Mouse (Mus musculus): ENCODE measurements around the gene Ankrd13a. TPM values are rescaled to one million over a fixed set of nuclear protein-coding genes. Genes with fewer than 3 reads are reported as not detected.

Gene Ankrd13a
- polyA plus RNA-seq, 1 experiment from 2014 or later: 41.2 TPM

DNA sequence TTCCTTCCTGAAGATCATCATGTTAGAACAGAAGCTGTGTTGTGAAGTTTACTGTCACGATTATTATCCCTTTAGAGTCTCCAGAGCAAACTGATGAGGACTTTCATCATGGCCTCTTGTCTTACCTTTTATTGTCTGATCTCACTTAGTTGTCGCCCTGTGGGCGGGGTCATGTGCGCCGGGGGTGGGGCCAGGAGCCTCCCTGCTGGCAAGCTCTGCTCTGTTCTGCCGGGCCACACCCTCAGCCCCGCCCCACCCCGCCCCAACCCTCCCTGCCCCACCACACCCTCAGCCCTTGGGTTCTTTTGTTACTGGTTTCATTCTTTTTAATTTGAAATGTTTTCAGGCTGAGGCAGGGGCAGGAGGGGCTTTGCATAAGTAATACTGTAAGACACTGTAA lies 26.6 kb downstream of the Ankrd13a start:
- no peak overlapping the region for H3K4me3 ChIP-seq (ENCODE audit: control insufficient read depth in 1 of 2, insufficient read depth in 1 of 2, low read depth in 1 of 2, low read length in 2 of 2)
- no peak overlapping the region for H3K9ac ChIP-seq (ENCODE audit: low read length)
- H3K4me1 ChIP-seq (ENCODE audit: control insufficient read depth in 2 of 2, insufficient read depth in 2 of 2, low read length in 2 of 2): peaks cover 6 to 12% of the 10 kb centered on the region in 2 experiments
- no peaks in the 10 kb centered on the region for H3K9me3 ChIP-seq (ENCODE audit: control insufficient read depth, low read length)
- WGBS: 34% methylated on average over 8 of the region's 8 CpGs
- no peaks in the 10 kb centered on the region for H3K27me3 ChIP-seq (ENCODE audit: control insufficient read depth, insufficient read depth, low read length)
- no peak for ATAC-seq (ENCODE audit: insufficient number of reproducible peaks, insufficient read depth, low FRiP score, low read depth)
- no peak overlapping the region for H3K4me2 ChIP-seq (ENCODE audit: low read length)
- peaks cover 89% of the 10 kb centered on the region for H3K36me3 ChIP-seq (ENCODE audit: control insufficient read depth, insufficient read depth, low read length)
- H3K27ac ChIP-seq (replicated peaks in 1 of 2; ENCODE audit: control insufficient read depth in 1 of 2, insufficient read depth in 1 of 2, low read depth in 2 of 2, low read length in 2 of 2): no peak overlapping the region

GRCm38 (mm10) chr5:114801841-114802240 lies 27.4 kb downstream of the Ankrd13a start:
- peaks cover 91% of the 10 kb centered on the region for H3K36me3 ChIP-seq (ENCODE audit: control insufficient read depth, insufficient read depth, low read length)

GRCm38 (mm10) chr5:114803231-114803630 lies 28.8 kb downstream of the Ankrd13a start:
- Histone ChIP-seq H3K4me2 (ENCODE audit: low read length) (no peak overlapping the region), H3K4me1 (ENCODE audit: control insufficient read depth in 2 of 2, insufficient read depth in 2 of 2, low read length in 2 of 2) (peaks cover 15 to 27% of the 10 kb centered on the region in 2 experiments), H3K9me3 (ENCODE audit: control insufficient read depth, low read length) (no peaks in the 10 kb centered on the region), H3K27ac (replicated peaks in 1 of 2; ENCODE audit: control insufficient read depth in 1 of 2, insufficient read depth in 1 of 2, low read depth in 2 of 2, low read length in 2 of 2) (no peak overlapping the region), H3K27me3 (ENCODE audit: control insufficient read depth, insufficient read depth, low read length) (no peaks in the 10 kb centered on the region), H3K4me3 (ENCODE audit: control insufficient read depth in 1 of 2, insufficient read depth in 1 of 2, low read depth in 1 of 2, low read length in 2 of 2) (no peak overlapping the region), H3K36me3 (ENCODE audit: control insufficient read depth, insufficient read depth, low read length) (peaks cover 81% of the 10 kb centered on the region), H3K9ac (ENCODE audit: low read length) (no peak overlapping the region)
- no peak for ATAC-seq (ENCODE audit: insufficient number of reproducible peaks, insufficient read depth, low FRiP score, low read depth)
- WGBS: 89% methylated on average over 13 of the region's 13 CpGs

More at GRCm38 (mm10) chr5:114801841-114802240, 27.4 kb downstream of the Ankrd13a start:
- H3K4me1 ChIP-seq (ENCODE audit: control insufficient read depth in 2 of 2, insufficient read depth in 2 of 2, low read length in 2 of 2): peaks cover 5 to 14% of the 10 kb centered on the region in 2 experiments
- no peaks in the 10 kb centered on the region for H3K9me3 ChIP-seq (ENCODE audit: control insufficient read depth, low read length)
- 87% methylated on average over 6 of the region's 6 CpGs for WGBS
- H3K27me3 ChIP-seq (ENCODE audit: control insufficient read depth, insufficient read depth, low read length): no peaks in the 10 kb centered on the region
- H3K9ac ChIP-seq (ENCODE audit: low read length): no peak overlapping the region
- no peak overlapping the region for H3K27ac ChIP-seq (replicated peaks in 1 of 2; ENCODE audit: control insufficient read depth in 1 of 2, insufficient read depth in 1 of 2, low read depth in 2 of 2, low read length in 2 of 2)
- no peak overlapping the region for H3K4me2 ChIP-seq (ENCODE audit: low read length)
- no peak for ATAC-seq (ENCODE audit: insufficient number of reproducible peaks, insufficient read depth, low FRiP score, low read depth)
- H3K4me3 ChIP-seq (ENCODE audit: control insufficient read depth in 1 of 2, insufficient read depth in 1 of 2, low read depth in 1 of 2, low read length in 2 of 2): no peak overlapping the region

DNA sequence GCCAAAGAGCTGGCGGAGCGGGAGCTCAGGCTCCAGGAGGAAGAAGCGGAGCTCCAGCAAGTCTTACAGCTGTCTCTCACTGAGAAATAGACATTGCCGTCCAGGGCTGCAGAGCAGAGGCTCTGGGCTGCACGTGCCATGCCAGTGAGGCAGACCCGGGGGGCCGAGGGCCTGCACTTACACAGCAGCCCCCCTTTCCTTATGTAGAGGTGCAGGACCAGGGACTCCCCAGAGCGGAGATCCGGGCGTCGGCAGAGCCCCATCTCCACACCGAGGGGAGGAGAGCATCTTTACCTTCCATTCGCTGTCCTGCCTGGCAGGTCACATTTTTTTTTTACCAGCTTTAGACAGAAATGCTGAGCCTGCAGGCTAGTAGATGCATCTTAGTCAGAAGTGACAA lies 29.9 kb downstream of the Ankrd13a start:
- WGBS: 88% methylated on average over 13 of the region's 13 CpGs
- ATAC-seq (ENCODE audit: insufficient number of reproducible peaks, insufficient read depth, low FRiP score, low read depth): no peak
- H3K36me3 ChIP-seq (ENCODE audit: control insufficient read depth, insufficient read depth, low read length): peaks cover 78% of the 10 kb centered on the region

GRCm38 (mm10) chr5:114804958-114805357 lies 30.5 kb downstream of the Ankrd13a start:
- WGBS: 43% methylated on average over 3 of the region's 3 CpGs
- Histone ChIP-seq H3K27ac (replicated peaks in 1 of 2; ENCODE audit: control insufficient read depth in 1 of 2, insufficient read depth in 1 of 2, low read depth in 2 of 2, low read length in 2 of 2) (no peak overlapping the region; a peak in 1 of 4 replicates), H3K4me2 (ENCODE audit: low read length) (peak overlapping the region; percentile 17; the same call in 1 of the 2 replicates), H3K9me3 (ENCODE audit: control insufficient read depth, low read length) (no peaks in the 10 kb centered on the region), H3K4me3 (ENCODE audit: control insufficient read depth in 1 of 2, insufficient read depth in 1 of 2, low read depth in 1 of 2, low read length in 2 of 2) (no peak overlapping the region), H3K36me3 (ENCODE audit: control insufficient read depth, insufficient read depth, low read length) (peaks cover 72% of the 10 kb centered on the region), H3K27me3 (ENCODE audit: control insufficient read depth, insufficient read depth, low read length) (no peaks in the 10 kb centered on the region), H3K4me1 (ENCODE audit: control insufficient read depth in 2 of 2, insufficient read depth in 2 of 2, low read length in 2 of 2) (peaks cover 18 to 27% of the 10 kb centered on the region in 2 experiments), H3K9ac (ENCODE audit: low read length) (0 out of 2 replicates have a peak overlapping the region, but pooled peaks have one; percentile 34)
- ATAC-seq (ENCODE audit: insufficient number of reproducible peaks, insufficient read depth, low FRiP score, low read depth): no peak

More for the DNA sequence above, 29.9 kb downstream of the Ankrd13a start:
- peaks cover 18 to 27% of the 10 kb centered on the region in 2 experiments for H3K4me1 ChIP-seq (ENCODE audit: control insufficient read depth in 2 of 2, insufficient read depth in 2 of 2, low read length in 2 of 2)
- H3K4me3 ChIP-seq (ENCODE audit: control insufficient read depth in 1 of 2, insufficient read depth in 1 of 2, low read depth in 1 of 2, low read length in 2 of 2): no peak overlapping the region
- H3K4me2 ChIP-seq (ENCODE audit: low read length): no peak overlapping the region
- H3K9me3 ChIP-seq (ENCODE audit: control insufficient read depth, low read length): no peaks in the 10 kb centered on the region
- H3K9ac ChIP-seq (ENCODE audit: low read length): no peak overlapping the region
- H3K27ac ChIP-seq (replicated peaks in 1 of 2; ENCODE audit: control insufficient read depth in 1 of 2, insufficient read depth in 1 of 2, low read depth in 2 of 2, low read length in 2 of 2): no peak overlapping the region
- H3K27me3 ChIP-seq (ENCODE audit: control insufficient read depth, insufficient read depth, low read length): no peaks in the 10 kb centered on the region

- H3K27ac ChIP-seq (replicated peaks in 1 of 2; ENCODE audit: control insufficient read depth in 1 of 2, insufficient read depth in 1 of 2, low read depth in 2 of 2, low read length in 2 of 2): peak overlapping the region; percentile 80 to 89
- no peaks in the 10 kb centered on the region for H3K27me3 ChIP-seq (ENCODE audit: control insufficient read depth, insufficient read depth, low read length)
- H3K9me3 ChIP-seq (ENCODE audit: control insufficient read depth, low read length): no peaks in the 10 kb centered on the region
- H3K9ac ChIP-seq (ENCODE audit: low read length): peak overlapping the region; percentile 40; the same call in 1 of the 2 replicates
- no peak for ATAC-seq (ENCODE audit: insufficient number of reproducible peaks, insufficient read depth, low FRiP score, low read depth)
- 61% methylated on average over 15 of the region's 15 CpGs for WGBS
- peak overlapping the region; percentile 17 for H3K4me2 ChIP-seq (ENCODE audit: low read length)
- H3K36me3 ChIP-seq (ENCODE audit: control insufficient read depth, insufficient read depth, low read length): peaks cover 65% of the 10 kb centered on the region
- no peak overlapping the region for H3K4me3 ChIP-seq (ENCODE audit: control insufficient read depth in 1 of 2, insufficient read depth in 1 of 2, low read depth in 1 of 2, low read length in 2 of 2)
- H3K4me1 ChIP-seq (ENCODE audit: control insufficient read depth in 2 of 2, insufficient read depth in 2 of 2, low read length in 2 of 2): peaks cover 18 to 27% of the 10 kb centered on the region in 2 experiments
Measured at GRCm38 (mm10) chr5:114805436-114806350, 31.2 kb downstream of the Ankrd13a start.

- Histone ChIP-seq H3K9me3 (ENCODE audit: control insufficient read depth, low read length) (no peaks in the 10 kb centered on the region), H3K4me1 (ENCODE audit: control insufficient read depth in 2 of 2, insufficient read depth in 2 of 2, low read length in 2 of 2) (peaks cover 18 to 27% of the 10 kb centered on the region in 2 experiments), H3K27me3 (ENCODE audit: control insufficient read depth, insufficient read depth, low read length) (no peaks in the 10 kb centered on the region), H3K36me3 (ENCODE audit: control insufficient read depth, insufficient read depth, low read length) (peaks cover 56% of the 10 kb centered on the region), H3K9ac (ENCODE audit: low read length) (peak overlapping the region; percentile 54), H3K4me2 (ENCODE audit: low read length) (peak overlapping the region; percentile 49; the same call in 1 of the 2 replicates), H3K4me3 (ENCODE audit: control insufficient read depth in 1 of 2, insufficient read depth in 1 of 2, low read depth in 1 of 2, low read length in 2 of 2) (no peak overlapping the region), H3K27ac (replicated peaks in 1 of 2; ENCODE audit: control insufficient read depth in 1 of 2, insufficient read depth in 1 of 2, low read depth in 2 of 2, low read length in 2 of 2) (peak overlapping the region; percentile 80 to 89)
- ATAC-seq (ENCODE audit: insufficient number of reproducible peaks, insufficient read depth, low FRiP score, low read depth): 0 out of 2 replicates have a peak, but pooled peaks have one; percentile 3
- WGBS: 72% methylated on average over 8 of the region's 8 CpGs
Measured at GRCm38 (mm10) chr5:114806636-114807035, 32.2 kb downstream of the Ankrd13a start.
